Mouse (Mus musculus) left cerebral cortex, postnatal 25 days (tissue): ENCODE measurements around the gene Ankrd22. TPM values are rescaled to one million over a fixed set of nuclear protein-coding genes. Genes with fewer than 3 reads are reported as not detected.
"Not testable (repeated sequence)": the region's sequence is repeated elsewhere in the genome, so short reads cannot be mapped to it uniquely, and the experiment has no call there.

Experiments used
- DNase-seq, 2 experiments: peaks; one replicate each; pipeline ENCODE4 v3.0.0; 2022; ENCODE audit warnings: low spot score in 2 of 2, mixed read lengths in 1 of 2
- intact Hi-C: fragments of 180-260 bp; cut with DNase I; formaldehyde crosslinking; loops from one replicate; pipeline ENCODE4 v1.15.1; 2025
- total RNA-seq, 2 experiments: library from RNA; stranded (reverse); gene quantifications; 2 replicates each; pipeline ENCODE4 v1.2.3; 2021

The Ankrd22 gene
- under 1 TPM in 1 of 2 experiments, not detected in 1; 0.21 TPM for total RNA-seq

- DNase-seq: no peak
- intact Hi-C loops: no loop called here
Observed at GRCm38 (mm10) chr19:34165891-34166290, at the start of gene Ankrd22. Gene Ankrd22 (minus strand): TSS chr19:34166053.

- intact Hi-C loops: no loop called here
- DNase-seq: no peak
Observed at GRCm38 (mm10) chr19:34214136-34214535, 48.3 kb upstream of the Ankrd22 start.

GRCm38 (mm10) chr19:34213251-34213645, 47.4 kb upstream of the Ankrd22 start:
- intact Hi-C loops: no loop called here
- DNase-seq: no peak

GRCm38 (mm10) chr19:34212489-34213250, 46.8 kb upstream of the Ankrd22 start:
- intact Hi-C loops: no loop called here

GRCm38 (mm10) chr19:34210841-34211240, 45.0 kb upstream of the Ankrd22 start:
- intact Hi-C loops: no loop called here
- no peak for DNase-seq

More at GRCm38 (mm10) chr19:34212489-34213250, 46.8 kb upstream of the Ankrd22 start:
- no peak for DNase-seq

- intact Hi-C loops: no loop called here
Observed at GRCm38 (mm10) chr19:34209930-34210581, 44.2 kb upstream of the Ankrd22 start.

GRCm38 (mm10) chr19:34209031-34209430, 43.2 kb upstream of the Ankrd22 start:
- intact Hi-C loops: no loop called here
- DNase-seq: no peak

More at GRCm38 (mm10) chr19:34209930-34210581, 44.2 kb upstream of the Ankrd22 start:
- DNase-seq: no peak

- intact Hi-C loops: no loop called here
- peak in 1 of 2 experiments; percentile 61 for DNase-seq
Observed at GRCm38 (mm10) chr19:34206760-34207440, 41.0 kb upstream of the Ankrd22 start.

- DNase-seq, intact Hi-C loops: not testable (repeated sequence)
Observed at GRCm38 (mm10) chr19:34206128-34206527, 40.3 kb upstream of the Ankrd22 start.

GRCm38 (mm10) chr19:34202668-34203067, 36.8 kb upstream of the Ankrd22 start:
- DNase-seq: no peak
- intact Hi-C loops: no loop called here

- intact Hi-C loops: no loop called here
- no peak for DNase-seq
Observed at GRCm38 (mm10) chr19:34199488-34199887, 33.6 kb upstream of the Ankrd22 start.

GRCm38 (mm10) chr19:34198901-34199300, 33.0 kb upstream of the Ankrd22 start:
- no peak for DNase-seq
- intact Hi-C loops: no loop called here

- intact Hi-C loops: no loop called here
- DNase-seq: no peak
Observed at GRCm38 (mm10) chr19:34198066-34198465, 32.2 kb upstream of the Ankrd22 start.

- no peak for DNase-seq
- intact Hi-C loops: no loop called here
Observed at GRCm38 (mm10) chr19:34195031-34195430, 29.2 kb upstream of the Ankrd22 start.

GRCm38 (mm10) chr19:34194132-34194745, 28.4 kb upstream of the Ankrd22 start:
- intact Hi-C loops: loop anchor here (5.0 kb wide), 1 partner anchor 38 kb away; no protein-coding TSS in a partner anchor
- no peak for DNase-seq

- intact Hi-C loops: loop anchor here (5.0 kb wide), 1 partner anchor 39 kb away; no protein-coding TSS in a partner anchor
Observed at GRCm38 (mm10) chr19:34193683-34194082, 27.8 kb upstream of the Ankrd22 start.

GRCm38 (mm10) chr19:34193149-34193548, 27.3 kb upstream of the Ankrd22 start:
- intact Hi-C loops: loop anchor here (5.0 kb wide), 1 partner anchor 39 kb away; no protein-coding TSS in a partner anchor
- DNase-seq: peak; percentile 43 to 57

More at GRCm38 (mm10) chr19:34193683-34194082, 27.8 kb upstream of the Ankrd22 start:
- DNase-seq: no peak

- intact Hi-C loops: loop anchor here (5.0 kb wide), 1 partner anchor 40 kb away; no protein-coding TSS in a partner anchor
- peak; percentile 75 to 76 for DNase-seq
Observed at GRCm38 (mm10) chr19:34192008-34192963, 26.4 kb upstream of the Ankrd22 start, which contains the start of gene Stambpl1. Gene Stambpl1 (plus strand): TSS chr19:34192229.
